Mouse (Mus musculus) erythroblast, embryonic 14.5 days (primary cell): ENCODE results near the gene Hpd. TPM values are rescaled to one million over a fixed set of nuclear protein-coding genes. Genes with fewer than 3 reads are reported as not detected.
"Not testable (repeated sequence)": the region's sequence is repeated elsewhere in the genome, so short reads cannot be mapped to it uniquely, and the experiment has no call there.

Experiments
- H3K27me3 ChIP-seq: 2 replicates; pipeline ENCODE4 v1.6.1; 2012; ENCODE audit warnings: inconsistent platforms; ENCODE audit not compliant: control insufficient read depth
- H3K36me3 ChIP-seq: 2 replicates; pipeline ENCODE4 v1.6.1; 2012; ENCODE audit warnings: mild to moderate bottlenecking, inconsistent platforms; ENCODE audit not compliant: control insufficient read depth
- H3K4me1 ChIP-seq: 2 replicates; pipeline ENCODE4 v1.6.1; 2012; ENCODE audit warnings: inconsistent platforms; ENCODE audit not compliant: control insufficient read depth
- H3K4me3 ChIP-seq: replicated peaks from 2 replicates; pipeline ENCODE3; 2012; ENCODE audit warnings: moderate library complexity, mild to moderate bottlenecking, inconsistent platforms
- H3K9me3 ChIP-seq: 2 replicates; pipeline ENCODE4 v1.6.1; 2012; ENCODE audit warnings: low read length, inconsistent platforms, mixed read lengths; ENCODE audit not compliant: control insufficient read depth
- GATA1 ChIP-seq: IDR thresholded peaks from 2 replicates; pipeline ENCODE4 v1.6.1; 2012; ENCODE audit warnings: low read length, inconsistent platforms, mixed read lengths
- TAL1 ChIP-seq: IDR thresholded peaks from 3 replicates; pipeline ENCODE4 v1.6.1; 2012; ENCODE audit warnings: low read length, inconsistent platforms, mixed read lengths
- polyA plus RNA-seq: library from polyadenylated mRNA; stranded (reverse); fragments of >175 nt; gene quantifications from 2 replicates; pipeline ENCODE4 v1.2.3, GENCODE M21; 2012

Hpd gene
- polyA plus RNA-seq = not detected in 2 replicates

GRCm38 (mm10) chr5:123182651-123183050 lies at the start of gene Hpd:
Gene Hpd (minus strand): TSS chr5:123182727.
- peaks cover 24% of the 10 kb centered on the region for H3K4me1 ChIP-seq
- H3K36me3 ChIP-seq = no peaks in the 10 kb centered on the region; the same call in 1 of the 2 replicates
- peaks cover 39% of the 10 kb centered on the region for H3K27me3 ChIP-seq
- H3K4me3 ChIP-seq = no peak within 1 kb of the TSS
- TF ChIP-seq TAL1 = no peak
- TF ChIP-seq GATA1 = no peak
- no peaks in the 10 kb centered on the region for H3K9me3 ChIP-seq

DNA sequence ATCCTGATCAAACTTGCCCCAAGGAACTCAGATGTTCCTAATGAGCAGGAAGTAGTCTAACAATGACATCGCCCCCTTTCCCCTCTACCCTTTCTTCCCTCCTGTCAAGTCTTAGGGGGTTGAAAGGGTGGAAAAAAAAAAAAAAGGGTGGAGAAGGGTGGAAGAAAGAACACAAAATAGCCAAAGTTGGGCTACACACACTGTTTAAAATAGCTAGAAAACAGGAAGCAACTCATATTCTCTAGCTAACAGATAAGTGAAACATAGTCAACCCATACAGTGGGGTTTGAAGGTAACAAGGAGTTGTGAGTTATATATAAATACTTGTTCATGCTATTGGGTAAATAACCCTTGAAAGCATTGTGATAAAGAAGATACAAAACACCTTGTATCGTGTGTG lies 49.7 kb upstream of the Hpd start:
- TF ChIP-seq TAL1 (no peak), GATA1 (no peak)
- Histone ChIP-seq H3K4me3 (no peak overlapping the region), H3K9me3 (no peaks in the 10 kb centered on the region), H3K4me1 (peaks cover 31% of the 10 kb centered on the region), H3K27me3 (no peaks in the 10 kb centered on the region), H3K36me3 (peaks cover 67% of the 10 kb centered on the region)

GRCm38 (mm10) chr5:123229296-123229695 lies 46.8 kb upstream of the Hpd start:
- no peaks in the 10 kb centered on the region for H3K9me3 ChIP-seq
- H3K4me3 ChIP-seq = peak overlapping the region; percentile 78
- TF ChIP-seq TAL1 = no peak
- TF ChIP-seq GATA1 = no peak
- H3K36me3 ChIP-seq = peaks cover 39% of the 10 kb centered on the region
- peaks cover 36% of the 10 kb centered on the region for H3K4me1 ChIP-seq
- no peaks in the 10 kb centered on the region for H3K27me3 ChIP-seq

- Histone ChIP-seq H3K36me3 (peaks cover 31% of the 10 kb centered on the region), H3K4me3 (peak overlapping the region; percentile 78), H3K4me1 (peaks cover 38% of the 10 kb centered on the region), H3K9me3 (no peaks in the 10 kb centered on the region), H3K27me3 (no peaks in the 10 kb centered on the region)
- no peak for TF ChIP-seq GATA1
- TF ChIP-seq TAL1 = no peak
These were observed 46.0 kb upstream of the Hpd start for GRCm38 (mm10) chr5:123228524-123228922.

GRCm38 (mm10) chr5:123227762-123228523 lies 45.4 kb upstream of the Hpd start:
- Histone ChIP-seq H3K4me3 (peak overlapping the region; percentile 78), H3K27me3 (no peaks in the 10 kb centered on the region), H3K36me3 (peaks cover 25% of the 10 kb centered on the region), H3K9me3 (no peaks in the 10 kb centered on the region), H3K4me1 (peaks cover 41% of the 10 kb centered on the region)
- TF ChIP-seq TAL1 (no peak), GATA1 (peak; percentile 97)

GRCm38 (mm10) chr5:123226851-123227250 lies 44.3 kb upstream of the Hpd start:
- no peak overlapping the region for H3K4me3 ChIP-seq
- no peaks in the 10 kb centered on the region for H3K27me3 ChIP-seq
- peaks cover 15% of the 10 kb centered on the region for H3K36me3 ChIP-seq
- no peak for TF ChIP-seq GATA1
- no peak for TF ChIP-seq TAL1
- peaks cover 49% of the 10 kb centered on the region for H3K4me1 ChIP-seq
- no peaks in the 10 kb centered on the region for H3K9me3 ChIP-seq

DNA sequence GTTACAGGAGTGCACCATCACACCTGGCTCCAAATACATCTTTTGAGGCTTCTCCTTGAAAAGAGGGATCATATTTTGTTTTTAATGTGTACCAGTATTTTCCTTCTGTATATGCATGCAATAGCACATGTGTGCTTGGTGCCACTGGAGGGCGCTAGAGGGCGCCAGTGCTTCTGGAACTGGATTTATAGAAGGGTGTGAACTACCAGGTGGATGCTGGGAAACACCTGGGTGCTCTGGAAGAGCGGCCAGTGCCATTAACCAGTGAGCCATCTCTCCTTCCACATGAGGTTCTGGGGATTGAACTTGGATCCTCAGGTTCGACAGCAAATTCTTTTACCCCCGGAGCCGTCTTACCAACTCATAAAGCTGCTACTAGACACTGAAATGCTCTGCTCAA lies 41.3 kb upstream of the Hpd start:
- not testable (repeated sequence) for H3K4me3 ChIP-seq, H3K36me3 ChIP-seq, H3K27me3 ChIP-seq, H3K9me3 ChIP-seq
- peaks cover 38% of the 10 kb centered on the region for H3K4me1 ChIP-seq

DNA sequence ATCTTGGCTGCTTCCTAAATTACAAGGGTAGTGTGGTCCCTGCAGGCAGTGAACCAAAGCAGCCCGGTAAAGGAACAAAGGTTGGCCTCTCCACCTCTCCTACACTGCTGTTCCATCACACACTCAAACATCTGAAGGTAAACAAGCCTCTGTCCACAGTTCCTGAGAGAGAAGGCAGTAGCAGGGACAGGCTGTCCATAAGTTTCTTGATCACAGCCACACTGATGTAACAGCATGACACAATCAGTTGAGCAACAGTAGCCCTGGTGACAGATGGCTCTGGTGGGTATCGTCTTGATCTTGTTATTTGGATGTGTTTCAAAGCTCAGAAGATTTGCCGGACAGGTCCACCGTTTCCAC lies 40.5 kb upstream of the Hpd start:
- TF ChIP-seq TAL1 (peak; percentile 48; the same call in 1 of the 3 replicates), GATA1 (no peak)
- H3K4me3 ChIP-seq = no peak overlapping the region
- H3K27me3 ChIP-seq = no peaks in the 10 kb centered on the region
- H3K36me3 ChIP-seq = peaks cover 2% of the 10 kb centered on the region; the same call in 1 of the 2 replicates
- peaks cover 34% of the 10 kb centered on the region for H3K4me1 ChIP-seq
- peaks cover 7% of the 10 kb centered on the region for H3K9me3 ChIP-seq

DNA sequence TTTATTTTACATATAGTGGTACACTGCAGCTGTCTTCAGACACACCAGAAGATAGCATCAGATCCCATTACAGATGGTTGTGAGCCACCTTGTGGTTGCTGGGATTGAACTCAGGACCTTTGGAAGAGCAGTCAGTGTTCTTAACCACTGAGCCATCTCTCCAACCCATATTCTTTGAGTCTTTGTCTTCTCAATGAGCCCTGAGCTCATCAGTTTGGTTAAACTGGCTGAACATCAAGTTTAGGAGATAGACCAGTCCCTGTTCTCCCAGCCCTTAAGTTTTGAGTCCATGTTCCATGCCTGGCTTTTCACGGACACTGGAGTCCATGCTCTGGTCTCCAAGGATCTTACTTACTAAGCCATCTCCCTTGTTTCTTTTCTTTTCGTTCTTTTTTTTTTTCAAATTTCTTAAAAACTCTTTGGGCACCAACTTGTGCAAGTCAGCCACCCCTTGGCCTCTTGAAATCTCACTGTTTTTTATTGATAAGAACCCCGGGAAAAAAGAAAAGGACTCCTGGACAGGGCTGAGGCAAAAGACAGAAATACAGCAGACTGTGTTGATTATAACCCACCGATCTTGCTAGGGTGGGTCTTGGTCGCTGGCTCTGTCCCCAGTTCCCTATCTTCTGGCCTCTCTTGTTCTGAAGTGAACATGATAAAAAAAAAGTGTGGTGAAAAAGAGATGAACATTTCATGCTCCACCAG lies 40.0 kb upstream of the Hpd start:
- peaks cover 30% of the 10 kb centered on the region for H3K4me1 ChIP-seq
- H3K27me3 ChIP-seq, H3K9me3 ChIP-seq, H3K4me3 ChIP-seq, H3K36me3 ChIP-seq: not testable (repeated sequence)

- not testable (repeated sequence) for H3K9me3 ChIP-seq, H3K36me3 ChIP-seq, H3K27me3 ChIP-seq, H3K4me3 ChIP-seq
- peaks cover 29% of the 10 kb centered on the region for H3K4me1 ChIP-seq
These were observed 21.1 kb upstream of the Hpd start for GRCm38 (mm10) chr5:123203591-123203990.

GRCm38 (mm10) chr5:123202771-123203170 lies 20.2 kb upstream of the Hpd start:
- not testable (repeated sequence) for H3K9me3 ChIP-seq, H3K27me3 ChIP-seq, H3K36me3 ChIP-seq, H3K4me3 ChIP-seq
- H3K4me1 ChIP-seq = peaks cover 37% of the 10 kb centered on the region
